Mouse (Mus musculus) right cerebral cortex, postnatal 36 days (tissue): ENCODE results near the gene 3425401B19Rik.

ENCODE experiments used
- DNase-seq, 2 experiments: peaks; one replicate each; pipeline ENCODE4 v3.0.0; 2022; ENCODE audit warnings: low spot score in 2 of 2, mixed read lengths in 1 of 2

Gene 3425401B19Rik

GRCm38 (mm10) chr14:32659781-32660180, 25.3 kb downstream of the 3425401B19Rik start:
- no peak for DNase-seq

- DNase-seq, result no peak
These were observed 46.6 kb downstream of the 3425401B19Rik start for GRCm38 (mm10) chr14:32638485-32638884.

- DNase-seq, result no peak
These were observed 50.9 kb downstream of the 3425401B19Rik start for GRCm38 (mm10) chr14:32634015-32634682.

GRCm38 (mm10) chr14:32632908-32633600, 52.0 kb downstream of the 3425401B19Rik start:
- DNase-seq, result no peak

- no peak for DNase-seq
These were observed 56.5 kb downstream of the 3425401B19Rik start for GRCm38 (mm10) chr14:32628584-32628983.

DNA sequence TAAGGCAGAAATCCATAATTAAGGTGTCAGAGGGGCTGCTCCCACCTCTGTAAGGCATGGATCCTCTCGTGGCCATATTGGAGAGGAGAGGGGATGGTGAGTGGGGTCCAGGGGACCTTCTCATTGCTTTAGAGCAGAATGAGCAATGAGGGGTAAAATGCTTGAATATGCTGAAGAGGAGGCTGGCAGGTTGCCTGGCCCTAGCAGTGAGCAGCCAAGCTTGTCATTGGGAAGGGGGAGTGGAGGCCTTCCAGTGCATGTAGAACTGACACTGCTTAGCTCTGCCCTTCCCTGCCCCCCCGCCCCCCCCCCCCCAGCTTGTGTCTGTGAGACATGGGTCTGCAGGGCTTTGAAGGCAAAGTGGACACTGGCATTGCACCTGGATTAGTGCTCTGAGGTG, 57.8 kb downstream of the 3425401B19Rik start:
- no peak for DNase-seq

- no peak for DNase-seq
These were observed 60.3 kb downstream of the 3425401B19Rik start for GRCm38 (mm10) chr14:32624811-32625210.

- no peak for DNase-seq
These were observed 60.8 kb downstream of the 3425401B19Rik start for GRCm38 (mm10) chr14:32624245-32624644.

- no peak for DNase-seq
These were observed 67.8 kb downstream of the 3425401B19Rik start for GRCm38 (mm10) chr14:32617253-32617652.

DNA sequence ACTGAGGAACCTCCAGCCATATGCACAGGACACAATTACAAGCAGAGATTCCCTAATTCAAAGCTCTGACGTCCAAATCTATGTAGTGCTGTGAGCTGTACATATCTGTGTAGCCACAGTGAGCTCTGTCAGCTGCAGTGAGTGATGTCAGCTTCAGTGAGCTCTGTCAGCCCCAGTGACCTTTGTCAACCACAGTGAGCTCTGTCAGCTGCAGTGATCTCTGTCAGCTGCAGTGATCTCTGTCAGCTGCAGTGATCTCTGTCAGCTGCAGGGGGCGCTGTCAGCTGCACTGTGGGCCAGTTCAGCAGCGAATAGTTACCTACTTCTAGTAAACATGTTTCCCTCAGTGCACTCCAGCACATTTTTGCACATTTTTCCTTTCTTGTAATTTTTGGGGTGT, 75.7 kb downstream of the 3425401B19Rik start:
- peak in 1 of 2 experiments; percentile 14 for DNase-seq
